Mouse (Mus musculus): ENCODE measurements around the gene Nfib. TPM values are rescaled to one million over a fixed set of nuclear protein-coding genes. Genes with fewer than 3 reads are reported as not detected.

Gene Nfib
- total RNA-seq, 2 experiments from 2014 or later, result 92.9 to 104 TPM

DNA sequence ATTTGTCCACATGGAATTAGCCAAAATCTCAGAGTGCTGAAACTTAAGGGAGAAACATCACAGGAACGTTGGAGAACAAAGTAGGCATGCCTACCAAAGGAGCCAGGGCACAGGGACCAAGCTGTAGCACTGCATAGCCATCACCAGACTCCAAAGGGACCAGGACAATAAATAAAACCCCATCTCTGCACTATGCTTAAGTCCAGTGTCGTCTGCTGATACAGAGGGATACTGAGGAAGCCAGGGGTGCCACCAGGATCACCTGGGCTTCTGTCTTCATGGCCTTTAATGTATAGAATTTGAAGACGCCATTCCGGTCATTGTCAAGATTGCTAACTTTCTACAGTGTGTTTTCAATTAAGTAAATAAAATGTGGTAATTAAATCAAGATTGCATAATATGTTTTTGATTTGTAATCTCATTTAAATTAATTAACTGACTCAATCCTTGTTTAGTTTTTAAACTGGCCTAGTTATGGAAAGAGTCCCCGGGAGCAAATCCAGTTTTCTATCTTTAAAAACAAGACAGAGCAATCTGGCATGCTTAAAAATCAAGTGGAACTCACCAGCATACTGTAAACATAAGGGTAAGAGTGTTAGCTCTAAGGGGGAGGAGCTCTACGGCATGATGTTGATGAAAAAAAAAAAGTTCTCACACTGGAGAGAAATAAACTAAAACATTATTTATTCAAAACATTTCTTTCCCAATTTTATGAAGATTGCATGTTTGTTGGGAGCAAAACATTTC is 313.7 kb downstream of the Nfib start:
- intact Hi-C loops (cut with DNase I; ENCODE audit: low total_unique reads), result no loop called here
- DNase-seq, result no peak

DNA sequence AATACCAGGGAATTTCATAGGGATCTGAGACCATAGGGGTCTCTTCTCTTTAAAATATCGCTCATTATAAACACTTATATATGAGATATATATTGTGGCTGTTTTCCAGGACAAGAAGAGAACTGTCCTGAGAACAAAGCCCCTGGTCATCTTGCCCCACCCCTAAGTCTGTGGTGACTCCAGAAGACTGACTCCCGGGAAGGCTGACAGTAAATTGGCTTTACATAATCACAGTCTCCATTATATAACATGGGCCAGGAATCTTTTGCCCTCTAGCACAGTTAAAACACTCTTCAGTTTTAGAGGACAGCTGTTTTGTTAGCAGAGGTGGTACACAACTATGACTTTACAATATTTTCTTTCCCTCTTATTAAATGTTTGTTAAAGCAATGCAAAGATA is 315.0 kb downstream of the Nfib start:
- intact Hi-C loops (cut with DNase I; ENCODE audit: low total_unique reads), result no loop called here

DNA sequence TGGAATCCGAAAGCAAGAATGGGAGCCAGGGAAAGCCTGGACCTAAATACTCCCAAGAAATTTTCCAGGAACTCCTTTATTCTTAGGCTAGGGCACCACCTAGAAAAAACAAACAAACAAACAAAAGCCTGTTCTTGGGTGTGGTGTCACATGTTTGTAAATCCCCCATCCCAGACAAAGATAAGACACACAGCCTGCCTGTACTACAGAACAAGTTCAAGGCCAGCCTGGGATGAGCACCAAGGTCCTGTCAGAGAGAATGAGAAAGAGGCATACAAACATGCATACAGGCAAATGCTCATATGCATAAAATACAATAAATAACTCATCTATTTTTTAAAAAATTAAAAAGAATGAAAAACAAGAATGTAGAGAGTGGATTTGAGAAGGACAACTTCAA is 315.7 kb downstream of the Nfib start:
- intact Hi-C loops (cut with DNase I; ENCODE audit: low total_unique reads), result no loop called here

More for the DNA sequence above, 315.0 kb downstream of the Nfib start:
- DNase-seq, result no peak

DNA sequence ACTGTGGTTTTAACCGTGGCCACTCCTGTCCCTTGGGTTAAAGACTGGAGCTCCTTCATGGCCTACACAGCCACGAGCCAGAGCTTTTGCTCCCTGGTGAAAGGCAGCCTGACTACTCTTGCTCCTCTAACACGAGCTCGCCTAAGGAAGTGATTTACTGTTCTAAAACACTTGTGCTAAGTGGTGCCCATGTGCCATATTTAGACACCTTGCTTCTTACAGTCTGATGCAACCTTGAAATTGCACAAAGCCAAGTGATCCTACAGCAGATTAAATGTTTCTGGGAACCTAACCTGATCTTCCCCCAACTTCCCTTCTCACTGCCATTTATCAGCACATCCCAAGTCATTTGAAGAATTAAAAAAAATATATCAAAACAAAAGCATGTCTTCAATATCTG is 317.9 kb downstream of the Nfib start:
- intact Hi-C loops (cut with DNase I; ENCODE audit: low total_unique reads), result no loop called here
- DNase-seq, result no peak

More for the DNA sequence above, 315.7 kb downstream of the Nfib start:
- no peak for DNase-seq

DNA sequence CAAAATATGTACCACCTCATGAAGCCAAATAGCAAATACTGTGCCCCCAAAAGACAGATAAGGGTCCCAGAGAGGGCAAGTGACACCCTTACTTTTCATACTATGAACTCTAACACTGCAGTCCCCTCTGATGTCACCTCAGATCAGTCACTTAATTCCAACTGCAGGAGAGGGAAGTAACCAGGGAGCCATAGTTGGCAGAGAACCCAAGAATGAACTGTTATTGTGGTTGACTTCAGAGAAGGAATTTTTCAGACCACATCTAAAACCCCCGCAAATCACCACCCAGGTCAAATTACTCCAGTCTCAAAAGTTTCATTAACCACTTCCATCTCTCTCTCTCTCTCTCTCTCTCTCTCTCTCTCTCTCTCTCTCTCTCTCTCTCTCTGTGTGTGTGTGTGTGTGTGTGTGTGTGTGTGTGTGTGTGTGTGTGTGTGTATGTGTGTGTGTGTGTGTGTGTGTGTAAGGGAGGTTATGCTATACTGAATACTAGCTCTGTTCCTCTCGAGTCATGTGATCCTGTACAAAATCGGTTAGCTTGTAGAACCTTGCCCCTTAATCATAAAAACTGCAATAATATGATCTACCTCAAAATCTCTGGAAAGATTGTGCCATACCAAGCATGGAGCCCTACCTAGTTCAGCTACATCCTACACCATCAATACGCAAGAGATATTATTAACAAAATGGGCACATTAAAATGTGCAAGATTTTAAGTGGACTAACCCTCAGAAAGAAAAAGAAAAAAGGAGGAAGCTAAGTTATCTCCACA is 319.1 kb downstream of the Nfib start:
- intact Hi-C loops (cut with DNase I; ENCODE audit: low total_unique reads), result no loop called here
- DNase-seq, result no peak

DNA sequence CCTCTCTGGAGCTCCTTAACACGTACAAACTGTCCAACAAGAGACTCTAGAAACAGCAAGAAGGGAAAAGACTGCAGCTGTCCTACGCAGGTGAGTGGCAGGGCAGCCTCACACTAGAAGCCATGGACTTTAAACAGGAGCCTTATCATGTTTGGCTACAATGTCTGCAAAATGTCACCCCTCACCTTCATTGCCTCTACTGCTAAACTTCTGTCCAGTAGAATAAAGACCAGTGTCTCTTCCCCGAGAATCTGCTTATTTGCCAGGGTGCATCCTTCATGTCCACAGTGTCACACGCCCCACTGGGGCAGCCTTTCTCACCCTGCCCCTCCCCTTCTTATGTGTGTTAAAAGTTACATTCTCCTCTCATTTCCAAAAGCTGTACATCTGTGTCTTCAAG is 319.9 kb downstream of the Nfib start:
- no peak for DNase-seq
- intact Hi-C loops (cut with DNase I; ENCODE audit: low total_unique reads), result no loop called here

DNA sequence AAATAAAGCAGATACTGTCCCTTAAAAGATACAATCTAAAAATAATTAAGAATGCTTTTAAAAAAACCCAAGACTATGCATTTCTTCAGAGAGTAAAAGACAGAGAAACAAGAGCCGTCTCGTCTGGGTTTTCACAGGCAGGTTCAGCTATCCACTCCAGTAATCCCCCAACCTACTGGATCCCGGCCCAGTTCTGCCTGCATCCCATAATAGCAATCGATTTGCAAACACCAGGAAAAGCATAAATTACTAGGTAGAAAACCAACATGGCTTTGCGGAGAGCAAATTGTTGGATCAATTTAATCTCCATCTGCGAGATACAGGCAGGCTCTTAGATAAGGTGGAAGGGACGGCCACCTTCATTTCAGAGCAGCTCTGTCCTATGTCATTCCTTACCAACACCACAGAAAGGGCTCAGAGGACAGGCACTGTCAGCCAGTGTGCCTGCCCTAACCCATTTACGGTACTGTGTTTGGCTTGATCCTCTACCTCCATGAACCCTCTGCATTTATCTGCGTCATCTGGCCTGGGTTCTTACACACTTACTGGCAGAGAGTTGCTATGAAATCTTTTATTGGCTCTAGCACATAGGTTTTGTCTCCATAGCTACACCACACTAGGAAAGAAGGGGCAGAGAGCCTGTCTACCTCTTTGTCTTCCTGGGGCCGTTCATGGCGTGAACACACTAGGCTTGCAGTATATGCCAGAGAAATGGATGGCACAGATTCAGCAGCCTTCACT is 321.4 kb downstream of the Nfib start:
- intact Hi-C loops (cut with DNase I; ENCODE audit: low total_unique reads), result no loop called here
- DNase-seq, result no peak

DNA sequence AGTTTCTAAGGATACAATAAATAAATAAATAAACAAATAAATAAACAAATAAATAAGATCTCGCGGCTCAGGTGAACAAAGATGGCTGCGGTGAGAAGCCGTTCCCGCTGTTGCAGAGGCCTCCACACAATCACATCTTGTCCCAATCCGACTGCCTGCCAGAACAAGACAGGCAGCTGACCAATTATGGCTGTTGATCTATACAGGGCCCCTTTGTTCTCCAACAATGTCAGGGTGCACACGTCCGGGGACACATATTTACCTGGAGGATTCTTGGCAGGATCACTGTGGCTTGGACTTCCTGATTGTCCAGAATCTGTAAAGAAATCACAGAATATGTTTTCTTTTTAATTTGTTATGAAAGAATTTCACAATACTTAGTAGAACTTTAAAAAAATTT is 322.2 kb downstream of the Nfib start:
- intact Hi-C loops (cut with DNase I; ENCODE audit: low total_unique reads), result no loop called here
- no peak for DNase-seq

DNA sequence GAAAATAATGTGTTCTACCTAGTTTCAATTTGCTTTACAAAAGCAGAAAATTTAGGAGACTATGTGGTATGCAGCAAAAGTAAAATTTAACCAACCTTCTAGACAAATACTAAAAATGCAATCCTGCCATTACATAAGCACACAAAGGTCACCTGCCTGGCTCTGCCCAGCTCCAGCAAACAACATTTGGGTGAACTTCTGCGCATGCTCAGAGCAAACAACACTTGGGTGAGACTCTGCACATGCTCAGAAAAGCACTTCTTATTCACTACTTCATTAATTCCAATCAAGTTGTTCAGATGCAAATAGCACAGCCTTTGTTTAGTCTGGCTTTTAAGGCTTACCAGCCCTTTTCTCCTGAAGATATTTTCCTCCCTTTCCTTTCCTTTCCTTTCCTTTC is 323.8 kb downstream of the Nfib start:
- intact Hi-C loops (cut with DNase I; ENCODE audit: low total_unique reads), result no loop called here

DNA sequence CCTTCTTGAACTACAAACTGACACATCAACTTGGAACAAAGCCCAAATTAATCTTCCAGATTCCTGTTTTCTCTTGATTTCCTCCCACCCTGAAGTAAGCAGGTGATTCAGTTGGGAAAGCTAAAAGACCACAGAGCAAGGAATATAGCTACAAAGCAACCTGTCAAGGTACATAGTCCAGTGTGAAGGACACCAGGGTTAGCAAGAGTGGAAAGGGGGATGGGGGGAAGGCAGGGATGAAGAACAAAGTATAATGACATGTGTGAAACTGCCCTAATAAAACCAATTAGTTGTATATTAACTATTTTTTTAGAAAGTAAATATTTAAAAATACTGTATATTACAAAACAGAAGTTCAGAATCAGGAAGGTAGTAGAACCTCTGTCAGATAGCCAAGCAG is 325.0 kb downstream of the Nfib start:
- intact Hi-C loops (cut with DNase I; ENCODE audit: low total_unique reads), result no loop called here
- no peak for DNase-seq

More for the DNA sequence above, 323.8 kb downstream of the Nfib start:
- DNase-seq, result no peak

DNA sequence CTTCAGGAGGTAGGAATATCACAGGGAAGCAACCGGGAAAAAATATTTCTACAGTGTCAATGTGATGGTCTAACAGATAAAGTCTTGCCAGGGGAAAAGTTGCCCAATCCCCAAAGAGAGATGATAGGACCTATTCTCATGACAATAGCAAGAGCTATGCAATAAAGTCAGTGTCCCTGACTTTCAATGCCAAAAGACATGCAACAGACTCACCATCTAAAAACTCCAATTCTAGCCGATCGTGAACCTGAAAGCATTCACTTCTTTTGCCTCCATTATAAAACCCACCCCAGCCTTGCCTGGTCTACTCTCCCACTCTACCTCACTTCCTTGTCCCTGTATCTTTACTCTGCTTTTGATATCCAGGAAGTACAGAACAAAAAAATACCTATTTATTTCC is 327.5 kb downstream of the Nfib start:
- no peak for DNase-seq
- intact Hi-C loops (cut with DNase I; ENCODE audit: low total_unique reads), result no loop called here

DNA sequence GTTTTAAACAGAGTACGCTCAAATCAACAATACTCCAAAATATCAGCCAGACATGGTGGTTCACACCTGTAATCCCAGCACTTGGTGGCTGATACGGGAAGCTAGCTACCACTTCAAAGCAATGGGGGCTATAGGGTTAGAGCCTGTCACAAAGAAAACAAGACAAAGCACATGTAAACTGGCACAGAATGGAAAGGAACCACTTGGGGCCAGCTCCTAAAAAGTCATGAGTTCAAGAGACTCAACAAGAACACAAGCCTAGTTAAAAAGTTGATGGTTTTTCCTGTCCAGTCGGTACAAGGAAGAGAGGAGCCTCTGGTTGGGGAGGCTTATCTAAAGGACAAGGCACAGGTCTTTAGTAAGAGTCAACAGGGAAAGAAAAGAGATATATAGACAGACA is 327.9 kb downstream of the Nfib start:
- DNase-seq, result no peak
- intact Hi-C loops (cut with DNase I; ENCODE audit: low total_unique reads), result no loop called here

DNA sequence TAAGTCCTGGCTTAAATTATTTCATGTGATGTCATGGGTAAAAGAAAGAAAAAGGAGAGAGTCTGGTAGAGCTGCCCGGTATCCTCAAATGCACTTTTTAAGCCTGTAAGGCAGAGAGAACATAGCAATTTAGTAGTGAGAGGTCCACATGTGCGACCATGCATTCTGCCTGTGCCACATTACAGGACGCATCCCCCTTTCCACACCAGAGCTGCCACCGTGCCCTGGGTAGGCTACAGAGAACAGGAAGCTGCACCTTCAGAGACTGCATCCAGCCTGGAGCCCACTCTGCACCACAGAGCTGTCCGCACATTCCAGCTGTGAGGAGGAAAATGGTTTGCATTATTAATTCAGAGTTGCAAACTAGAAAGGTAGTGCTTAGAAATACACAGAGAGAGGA is 331.0 kb downstream of the Nfib start:
- intact Hi-C loops (cut with DNase I; ENCODE audit: low total_unique reads), result no loop called here

DNA sequence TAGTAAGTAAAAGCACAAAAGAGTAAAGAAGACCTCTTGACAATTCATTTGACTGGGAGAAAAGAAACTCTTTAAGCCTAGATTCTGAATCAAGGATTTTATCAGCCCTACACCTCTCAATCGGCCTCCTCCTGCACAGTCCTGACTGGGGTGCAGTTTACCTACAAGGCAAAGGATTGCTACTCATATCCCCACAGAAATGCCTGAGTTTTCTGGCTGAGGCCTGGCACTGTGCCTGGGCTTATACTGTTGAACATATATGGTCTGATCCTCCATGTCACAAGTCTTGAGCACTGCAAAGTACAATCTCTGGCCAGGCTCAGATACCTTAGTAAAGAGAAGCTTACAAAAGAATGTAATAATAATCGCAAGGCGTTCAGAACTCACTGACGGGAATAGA is 333.3 kb downstream of the Nfib start:
- intact Hi-C loops (cut with DNase I; ENCODE audit: low total_unique reads), result no loop called here

More for the DNA sequence above, 331.0 kb downstream of the Nfib start:
- no peak for DNase-seq

DNA sequence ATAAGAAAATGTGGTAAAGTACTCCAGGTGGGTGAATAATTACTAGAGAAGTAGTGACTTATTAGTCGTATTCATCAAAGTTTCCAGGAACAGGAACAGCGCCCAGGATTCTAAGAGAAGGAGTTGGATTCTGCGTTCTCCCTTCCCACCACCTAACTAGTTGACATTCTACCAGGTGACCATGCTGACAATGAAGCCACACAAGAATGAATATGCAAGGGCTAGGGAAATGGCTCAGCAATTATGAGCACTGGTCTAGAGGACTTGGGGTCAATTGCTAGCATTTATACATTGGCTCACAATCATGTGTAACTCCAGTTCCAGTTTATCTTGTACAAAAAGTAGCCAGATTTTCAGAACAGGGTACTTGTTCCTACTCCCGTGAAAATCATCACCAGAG is 334.1 kb downstream of the Nfib start:
- intact Hi-C loops (cut with DNase I; ENCODE audit: low total_unique reads), result no loop called here
- DNase-seq, result no peak

More for the DNA sequence above, 333.3 kb downstream of the Nfib start:
- DNase-seq, result no peak

DNA sequence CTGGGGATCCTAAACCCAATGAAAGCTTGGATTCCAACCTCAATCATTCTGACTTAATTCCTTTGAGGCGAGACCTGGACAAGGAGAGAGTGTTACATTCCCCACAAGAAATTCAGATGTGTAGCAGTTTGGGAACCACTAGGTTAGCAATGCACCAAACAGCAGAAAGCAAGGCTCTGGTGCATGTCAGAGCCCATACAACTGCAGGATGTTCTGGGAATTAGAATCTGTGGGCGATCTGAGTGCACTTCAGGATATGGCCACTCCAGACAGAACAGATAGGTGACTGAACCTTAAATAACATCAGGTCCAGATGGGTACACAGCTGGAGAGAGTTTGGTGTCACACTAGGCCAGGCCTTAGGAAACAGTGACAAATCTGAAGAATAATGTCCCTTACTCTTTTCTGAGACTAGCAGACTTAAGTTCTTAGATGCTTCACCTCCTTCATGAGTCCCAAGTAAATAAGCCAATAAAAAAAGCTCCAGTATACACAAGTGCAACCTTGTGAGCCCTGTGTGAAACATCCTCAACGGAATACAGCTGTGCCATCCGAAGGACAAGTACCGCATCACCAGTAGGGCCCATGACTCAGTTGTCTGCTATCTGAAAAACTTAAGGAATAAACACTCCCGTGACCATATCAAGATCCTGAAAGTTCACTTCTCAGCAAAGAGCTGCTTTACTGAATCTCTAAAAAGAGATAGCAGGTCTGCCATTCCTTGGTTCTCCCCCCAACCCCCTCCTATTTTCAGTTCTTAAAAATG is 336.4 kb downstream of the Nfib start:
- intact Hi-C loops (cut with DNase I; ENCODE audit: low total_unique reads), result no loop called here
- DNase-seq, result no peak

DNA sequence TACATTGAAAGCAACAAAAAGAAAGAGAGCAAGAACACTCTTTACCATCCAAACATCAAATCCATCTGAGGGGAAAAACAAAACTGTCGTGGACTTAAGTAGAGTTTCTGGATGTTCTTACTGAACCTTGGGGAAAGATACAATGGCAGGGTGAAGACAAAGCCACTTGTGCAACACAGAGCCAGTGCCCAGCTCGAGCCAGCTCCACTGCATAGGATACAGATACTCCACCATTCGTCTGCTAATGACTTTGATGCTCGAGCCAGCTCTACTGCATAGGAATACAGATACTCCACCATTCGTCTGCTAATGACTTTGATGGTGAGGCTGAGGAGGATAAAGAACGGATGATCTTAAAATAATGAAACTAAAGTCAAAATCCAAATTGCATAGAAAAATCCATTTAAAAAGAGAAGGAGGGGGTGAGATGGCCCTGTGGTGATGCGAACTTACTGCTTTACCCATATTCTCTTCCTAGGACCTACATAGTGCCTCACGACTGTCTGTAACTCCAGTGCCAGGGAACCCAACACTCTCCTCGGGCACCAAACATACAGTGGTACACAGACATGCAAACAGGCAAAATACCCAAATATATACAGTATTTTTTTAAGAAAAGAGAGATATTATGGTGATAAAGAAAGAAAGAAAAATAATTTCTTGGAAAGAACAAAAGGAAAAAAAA is 337.3 kb downstream of the Nfib start:
- intact Hi-C loops (cut with DNase I; ENCODE audit: low total_unique reads), result no loop called here
- DNase-seq, result no peak

DNA sequence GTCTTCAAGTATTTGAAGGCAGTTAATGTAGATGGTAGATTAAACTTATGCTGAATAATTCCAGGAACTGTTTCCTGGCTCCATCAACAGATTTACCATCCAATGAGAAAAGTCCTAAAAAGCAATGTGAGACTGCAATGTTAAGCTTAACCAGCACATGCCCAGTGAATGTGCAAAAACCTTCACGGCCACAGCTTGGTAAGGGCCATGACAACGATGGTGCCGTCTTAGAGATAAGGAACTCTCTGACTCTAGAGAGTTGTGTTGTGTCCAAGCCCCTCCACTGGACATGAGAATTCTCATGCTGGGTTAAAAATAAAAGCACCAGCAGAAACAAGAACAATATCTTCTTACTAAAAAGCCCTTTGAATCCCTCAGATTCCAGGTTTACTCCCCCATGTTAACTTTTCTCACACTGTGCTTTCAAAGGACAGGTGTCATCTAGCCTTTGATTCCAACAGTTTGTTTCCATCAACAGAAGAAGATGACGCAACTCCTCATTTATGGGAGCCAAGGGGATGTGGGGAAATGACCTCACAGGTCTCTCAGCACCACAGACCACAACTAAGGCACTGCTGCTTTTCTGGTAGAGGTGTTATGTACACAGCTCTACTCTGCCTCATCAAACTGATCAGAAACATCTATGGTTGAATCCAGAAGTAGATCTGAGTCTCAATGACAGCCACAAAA is 340.7 kb downstream of the Nfib start:
- intact Hi-C loops (cut with DNase I; ENCODE audit: low total_unique reads), result no loop called here
- DNase-seq, result no peak

DNA sequence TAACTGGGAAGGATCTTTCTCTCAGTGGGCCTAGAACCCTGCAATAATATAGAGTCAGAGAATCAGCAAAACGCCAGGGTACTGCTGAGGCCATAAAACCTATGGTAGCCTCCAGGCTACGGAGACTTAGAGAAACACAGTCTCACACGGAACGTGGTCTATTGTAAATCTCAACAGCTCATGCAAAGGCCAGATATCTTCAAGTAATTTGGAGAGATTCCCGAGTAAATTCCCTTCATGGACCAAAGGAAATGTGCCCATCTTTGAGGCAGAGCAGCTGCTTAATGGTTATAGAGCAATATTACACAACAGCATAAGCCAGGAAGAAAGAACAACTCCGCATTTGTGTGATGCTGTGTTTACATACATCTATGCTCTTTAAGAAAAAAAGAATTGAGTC is 341.6 kb downstream of the Nfib start:
- intact Hi-C loops (cut with DNase I; ENCODE audit: low total_unique reads), result no loop called here
- DNase-seq, result no peak
